Mouse (Mus musculus) hindbrain, embryonic 12.5 days (tissue): ENCODE measurements around the gene Axin2. TPM values are rescaled to one million over a fixed set of nuclear protein-coding genes. Genes with fewer than 3 reads are reported as not detected.

Experiments used
- ATAC-seq: fragments of 200-750 bp; cut with Nextera tagmentation; 2 replicates; pipeline ENCODE4 v1.8.0; 2017; ENCODE audit warnings: moderate TSS enrichment; ENCODE audit not compliant: low FRiP score
- H3K27ac ChIP-seq: fragments of 300-500 bp; sonication (generic); 2 replicates; pipeline ENCODE4 v1.5.1; 2016; ENCODE audit warnings: mild to moderate bottlenecking
- H3K27me3 ChIP-seq: fragments of 300-500 bp; sonication (generic); 2 replicates; pipeline ENCODE4 v1.6.1; 2016; ENCODE audit warnings: mild to moderate bottlenecking
- H3K36me3 ChIP-seq: fragments of 300-500 bp; sonication (generic); 2 replicates; pipeline ENCODE4 v1.6.1; 2016; ENCODE audit warnings: mild to moderate bottlenecking
- H3K4me1 ChIP-seq: fragments of 300-500 bp; sonication (generic); 2 replicates; pipeline ENCODE4 v1.6.1; 2016
- H3K4me2 ChIP-seq: fragments of 300-500 bp; sonication (generic); replicated peaks from 2 replicates; pipeline ENCODE4 v1.6.1; 2016; ENCODE audit warnings: mild to moderate bottlenecking
- H3K4me3 ChIP-seq: fragments of 300-500 bp; sonication (generic); 2 replicates; pipeline ENCODE4 v1.5.1; 2016; ENCODE audit warnings: mild to moderate bottlenecking
- H3K9ac ChIP-seq: fragments of 300-500 bp; sonication (generic); 2 replicates; pipeline ENCODE4 v1.6.1; 2016; ENCODE audit warnings: mild to moderate bottlenecking, moderate library complexity
- H3K9me3 ChIP-seq: fragments of 300-500 bp; sonication (generic); replicated peaks from 2 replicates; pipeline ENCODE4 v1.6.1; 2016; ENCODE audit warnings: mild to moderate bottlenecking
- WGBS: fragments of 180-500 bp; shearing (Covaris S2); methylation state at CpG from one replicate; pipeline ENCODE4 v1.1.7; 2016; 5-methylcytosine and 5-hydroxymethylcytosine counted together
- polyA plus RNA-seq: library from polyadenylated mRNA; unstranded; fragments of >200 nt; fragmentation: Nextera tagmentation; extraction: Ambion mirVana; gene quantifications from 2 replicates; pipeline ENCODE4 v1.2.1, GENCODE M21; 2016

Gene Axin2
- polyA plus RNA-seq, 1 experiment from 2014 or later, result 20.3 TPM

DNA sequence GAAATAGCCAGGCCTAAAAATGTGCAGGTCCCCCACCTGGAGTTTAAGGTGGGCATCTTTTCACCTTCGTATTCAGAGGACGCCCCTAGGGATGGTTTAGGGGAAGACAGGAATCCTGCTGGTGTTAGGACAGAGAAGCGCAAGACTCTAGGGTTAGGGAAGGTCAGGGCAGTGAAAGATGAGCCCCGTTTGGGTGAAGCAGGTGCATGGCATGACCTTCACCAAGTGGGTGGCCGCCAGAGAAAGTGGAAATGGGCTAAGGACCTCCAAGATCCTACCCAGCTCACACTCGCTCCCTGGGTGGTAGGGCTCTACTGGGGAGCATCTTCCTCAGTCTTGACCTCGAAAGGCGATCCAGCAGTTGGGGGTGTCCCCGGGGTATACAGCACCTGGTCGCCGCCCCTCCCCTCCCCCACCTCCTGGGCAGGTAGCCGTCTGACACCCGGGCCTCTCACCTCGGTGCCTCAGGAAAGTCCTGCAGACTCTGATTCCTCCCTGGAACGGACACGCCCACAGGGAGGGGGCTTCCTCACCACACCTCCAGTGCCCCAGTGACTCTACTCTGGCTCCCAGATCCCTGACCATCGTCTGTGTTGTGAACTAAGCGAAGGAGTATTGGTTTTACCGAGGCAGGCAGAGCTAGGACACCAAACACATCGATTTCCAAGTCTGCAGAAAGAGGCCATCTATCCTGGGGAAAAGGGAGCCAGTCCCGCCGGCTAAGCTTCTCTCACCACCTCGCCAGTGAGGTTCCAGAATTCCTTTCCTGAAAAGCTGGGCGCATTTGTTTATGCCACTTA is 10.6 kb upstream of the Axin2 start:
- Histone ChIP-seq H3K4me2 (peak overlapping the region; percentile 34), H3K27ac (no peak overlapping the region), H3K4me1 (peaks cover 10% of the 10 kb centered on the region), H3K36me3 (no peaks in the 10 kb centered on the region), H3K9me3 (no peaks in the 10 kb centered on the region; the same call in 1 of the 2 replicates), H3K9ac (no peak overlapping the region), H3K4me3 (no peak overlapping the region), H3K27me3 (peaks cover 19% of the 10 kb centered on the region)
- WGBS, result 11% methylated on average over 23 of the region's 24 CpGs
- ATAC-seq, result no peak

DNA sequence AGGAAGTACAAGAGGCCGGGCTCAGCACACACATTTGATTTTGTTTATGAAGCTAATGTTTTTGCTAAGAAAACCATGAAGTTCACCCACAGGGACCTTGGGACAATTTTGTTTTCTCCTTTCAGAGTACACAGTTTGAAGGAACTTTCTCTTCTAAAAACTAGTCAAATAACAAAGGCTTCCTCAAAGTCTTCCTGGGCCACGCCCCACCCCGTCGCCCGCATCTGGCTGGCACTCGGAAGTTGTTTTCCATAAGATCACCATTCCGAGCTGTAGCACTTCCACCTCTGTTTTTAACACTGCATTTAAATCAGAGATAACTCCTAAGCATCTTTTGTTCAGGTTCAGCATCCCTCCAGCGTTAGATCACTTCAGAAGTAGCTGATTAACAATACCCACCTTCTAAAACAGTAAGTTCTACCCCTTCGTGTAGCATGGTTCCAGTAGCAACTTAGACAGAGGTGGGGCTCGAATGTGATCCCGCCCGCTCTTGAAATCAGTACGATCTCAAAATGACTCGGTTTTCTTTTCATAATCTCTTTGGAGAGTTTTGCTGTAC is 9.7 kb upstream of the Axin2 start:
- no peak overlapping the region for H3K9ac ChIP-seq
- H3K27me3 ChIP-seq, result peaks cover 19% of the 10 kb centered on the region
- no peak overlapping the region for H3K4me3 ChIP-seq
- H3K9me3 ChIP-seq, result no peaks in the 10 kb centered on the region; the same call in 1 of the 2 replicates
- no peak overlapping the region for H3K4me2 ChIP-seq
- peaks cover 10% of the 10 kb centered on the region for H3K4me1 ChIP-seq
- 9% methylated on average over 14 of the region's 14 CpGs for WGBS
- no peak overlapping the region for H3K27ac ChIP-seq
- no peaks in the 10 kb centered on the region for H3K36me3 ChIP-seq
- no peak for ATAC-seq

DNA sequence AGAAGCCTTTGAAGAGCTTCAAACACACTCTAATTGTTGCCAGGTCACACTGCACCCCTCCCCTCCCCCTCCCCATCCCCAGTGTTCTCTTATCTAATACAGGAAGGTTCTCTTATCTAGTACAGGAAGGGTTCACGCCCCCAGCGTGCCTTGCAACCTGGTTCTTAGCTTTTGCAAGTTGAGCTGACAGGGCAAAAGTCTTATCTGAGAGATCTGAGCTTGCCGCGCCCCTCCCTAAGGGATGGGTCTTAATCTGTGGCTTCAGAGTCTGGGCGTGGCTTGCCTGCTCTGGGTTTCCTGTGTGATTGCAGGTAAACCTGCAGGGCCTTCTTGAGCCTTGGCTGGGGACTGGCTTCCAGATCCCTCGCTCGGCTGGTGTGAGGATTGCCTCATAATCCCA is 9.2 kb upstream of the Axin2 start:
- WGBS, result 36% methylated on average over 7 of the region's 7 CpGs

GRCm38 (mm10) chr11:108912174-108912573 is 8.0 kb upstream of the Axin2 start:
- Histone ChIP-seq H3K9ac (no peak overlapping the region), H3K36me3 (no peaks in the 10 kb centered on the region), H3K27ac (no peak overlapping the region), H3K4me3 (no peak overlapping the region), H3K4me2 (no peak overlapping the region), H3K4me1 (peaks cover 10% of the 10 kb centered on the region), H3K27me3 (peaks cover 19% of the 10 kb centered on the region), H3K9me3 (no peaks in the 10 kb centered on the region; the same call in 1 of the 2 replicates)
- ATAC-seq, result no peak
- 94% methylated on average over 12 of the region's 12 CpGs for WGBS

More for the DNA sequence above, 9.2 kb upstream of the Axin2 start:
- no peak overlapping the region for H3K4me2 ChIP-seq
- peaks cover 19% of the 10 kb centered on the region for H3K27me3 ChIP-seq
- no peaks in the 10 kb centered on the region; the same call in 1 of the 2 replicates for H3K9me3 ChIP-seq
- no peak for ATAC-seq
- H3K4me1 ChIP-seq, result peaks cover 10% of the 10 kb centered on the region
- H3K27ac ChIP-seq, result no peak overlapping the region
- H3K4me3 ChIP-seq, result no peak overlapping the region
- H3K36me3 ChIP-seq, result no peaks in the 10 kb centered on the region
- H3K9ac ChIP-seq, result no peak overlapping the region

- no peaks in the 10 kb centered on the region; the same call in 1 of the 2 replicates for H3K9me3 ChIP-seq
- ATAC-seq, result no peak
- H3K9ac ChIP-seq, result no peak overlapping the region
- H3K4me2 ChIP-seq, result peak overlapping the region; percentile 31
- H3K4me1 ChIP-seq, result peaks cover 22% of the 10 kb centered on the region
- WGBS, result 3% methylated on average over 12 of the region's 12 CpGs
- H3K27me3 ChIP-seq, result no peaks in the 10 kb centered on the region
- peak overlapping the region; percentile 62 for H3K27ac ChIP-seq
- no peaks in the 10 kb centered on the region for H3K36me3 ChIP-seq
- no peak overlapping the region for H3K4me3 ChIP-seq
Observed at GRCm38 (mm10) chr11:108917422-108918324, 2.5 kb upstream of the Axin2 start.

- Histone ChIP-seq H3K4me2 (peak overlapping the region; percentile 79), H3K9me3 (no peaks in the 10 kb centered on the region), H3K27ac (peak overlapping the region; percentile 100), H3K27me3 (no peaks in the 10 kb centered on the region), H3K9ac (peak overlapping the region; percentile 96), H3K4me1 (peaks cover 54% of the 10 kb centered on the region), H3K36me3 (no peaks in the 10 kb centered on the region), H3K4me3 (peak overlapping the region; percentile 95)
- WGBS, result 0% methylated on average over 89 of the region's 104 CpGs
- peak; percentile 81 for ATAC-seq
Observed at GRCm38 (mm10) chr11:108920636-108921505, 722 bp downstream of the Axin2 start.

DNA sequence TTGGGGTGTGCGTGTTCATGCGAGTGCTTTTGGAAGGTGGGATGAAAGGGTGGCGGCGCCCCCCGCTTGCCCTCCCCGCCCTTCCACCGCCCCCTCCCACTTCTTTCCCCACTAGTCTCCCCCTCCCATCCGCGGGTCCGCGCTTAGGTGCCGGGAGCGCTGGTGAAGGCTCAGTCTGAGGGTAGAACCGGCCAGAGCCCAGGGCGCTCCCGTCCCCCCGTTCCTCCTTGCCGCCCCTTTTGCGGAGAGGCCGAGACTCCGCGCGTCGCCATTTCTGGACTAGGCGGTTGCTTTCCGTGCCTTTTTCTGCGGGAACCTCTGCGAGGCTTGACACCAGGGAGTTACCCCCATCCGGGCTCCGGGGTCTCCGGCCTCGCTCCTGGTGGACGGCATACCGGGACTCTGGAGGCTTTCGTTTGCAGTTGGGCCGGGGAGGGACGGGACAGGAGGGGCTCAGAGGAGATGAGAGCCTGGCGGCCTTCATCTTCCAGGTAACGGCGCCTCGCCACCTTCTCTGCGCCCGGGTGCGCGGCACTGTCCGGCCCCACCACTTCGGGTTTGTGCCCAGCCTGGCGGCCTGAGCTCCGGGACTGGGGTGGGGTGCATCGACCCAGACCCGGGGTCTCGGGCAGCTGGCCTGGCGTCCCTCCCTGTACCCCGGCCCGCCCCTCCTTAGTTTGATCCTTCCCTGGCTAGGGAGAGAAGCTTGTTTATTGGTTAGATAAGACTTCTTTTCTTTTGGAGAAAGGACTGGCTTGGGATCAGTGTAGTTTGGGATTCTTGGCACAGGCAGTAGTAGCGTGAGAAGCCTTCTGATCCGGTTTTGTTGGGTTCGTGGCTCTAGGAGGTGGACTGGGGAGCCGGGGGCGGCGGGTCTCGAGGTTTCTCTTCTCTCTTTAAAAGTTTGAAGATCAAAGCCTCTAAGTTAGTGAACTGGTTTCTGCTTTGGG is 1.6 kb downstream of the Axin2 start:
- Histone ChIP-seq H3K9me3 (no peaks in the 10 kb centered on the region), H3K4me3 (peak overlapping the region; percentile 95), H3K4me2 (peak overlapping the region; percentile 79), H3K27me3 (no peaks in the 10 kb centered on the region), H3K9ac (peak overlapping the region; percentile 96), H3K4me1 (peaks cover 62% of the 10 kb centered on the region), H3K36me3 (no peaks in the 10 kb centered on the region), H3K27ac (peak overlapping the region; percentile 100)
- under 1% methylated on average over 60 of the region's 62 CpGs for WGBS
- ATAC-seq, result peak; percentile 32; the same call in 1 of the 2 replicates

DNA sequence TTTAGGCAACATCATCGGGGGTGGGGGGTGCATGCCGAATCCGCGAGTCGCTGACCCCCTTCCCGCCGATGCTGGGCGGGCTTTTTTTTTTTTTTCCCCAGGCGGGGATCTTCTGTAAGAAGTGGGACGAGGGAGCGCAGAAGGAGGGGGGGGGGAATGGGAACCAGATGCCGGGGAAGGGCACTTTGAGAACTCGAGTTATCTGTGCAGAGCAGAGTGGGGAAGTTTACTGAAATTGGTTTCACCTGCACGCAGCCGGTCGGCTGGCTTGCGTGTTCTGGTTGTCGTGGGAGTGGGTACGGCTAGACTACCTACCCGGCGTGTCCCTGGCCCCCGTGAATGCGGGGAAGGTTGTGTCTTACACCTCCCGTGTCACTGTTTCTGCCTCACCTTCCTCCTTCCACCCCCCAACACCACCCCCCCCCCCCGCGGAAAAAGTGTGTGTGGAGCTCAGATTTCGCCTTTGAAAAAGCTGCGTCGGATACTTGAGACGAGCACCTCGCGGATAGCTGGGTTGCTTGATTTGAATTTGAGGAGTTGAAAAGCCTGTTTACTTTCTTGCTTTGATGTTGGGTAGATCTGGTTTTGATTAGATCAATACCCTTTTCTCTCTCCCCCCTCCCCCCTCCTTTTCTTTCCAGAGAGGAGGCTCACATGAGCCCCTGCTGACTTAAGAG is 2.5 kb downstream of the Axin2 start:
- WGBS, result under 1% methylated on average over 30 of the region's 32 CpGs

DNA sequence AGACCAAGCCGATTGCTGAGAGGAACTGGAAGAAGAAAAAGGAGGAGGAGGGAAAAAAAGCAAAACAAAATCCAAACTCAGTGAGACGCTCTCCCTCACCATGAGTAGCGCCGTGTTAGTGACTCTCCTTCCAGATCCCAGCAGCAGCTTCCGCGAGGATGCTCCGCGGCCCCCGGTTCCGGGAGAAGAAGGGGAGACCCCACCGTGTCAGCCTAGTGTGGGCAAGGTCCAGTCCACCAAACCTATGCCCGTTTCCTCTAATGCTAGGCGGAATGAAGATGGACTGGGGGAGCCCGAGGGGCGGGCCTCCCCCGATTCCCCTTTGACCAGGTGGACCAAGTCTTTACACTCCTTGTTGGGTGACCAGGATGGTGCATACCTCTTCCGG is 3.0 kb downstream of the Axin2 start:
- ATAC-seq, result no peak
- Histone ChIP-seq H3K4me3 (peak overlapping the region; percentile 95), H3K27me3 (no peaks in the 10 kb centered on the region; the same call in 1 of the 2 replicates), H3K36me3 (no peaks in the 10 kb centered on the region), H3K9ac (peak overlapping the region; percentile 96), H3K4me2 (peak overlapping the region; percentile 79), H3K9me3 (no peaks in the 10 kb centered on the region), H3K4me1 (peaks cover 67% of the 10 kb centered on the region), H3K27ac (peak overlapping the region; percentile 100)
- under 1% methylated on average over 17 of the region's 17 CpGs for WGBS

More for the DNA sequence above, 2.5 kb downstream of the Axin2 start:
- Histone ChIP-seq H3K9me3 (no peaks in the 10 kb centered on the region), H3K4me2 (peak overlapping the region; percentile 79), H3K36me3 (no peaks in the 10 kb centered on the region), H3K4me1 (peaks cover 67% of the 10 kb centered on the region), H3K27me3 (no peaks in the 10 kb centered on the region; the same call in 1 of the 2 replicates), H3K27ac (peak overlapping the region; percentile 100), H3K9ac (peak overlapping the region; percentile 96), H3K4me3 (peak overlapping the region; percentile 95)
- no peak for ATAC-seq

- no peak for ATAC-seq
- Histone ChIP-seq H3K4me1 (peaks cover 69% of the 10 kb centered on the region), H3K4me3 (peak overlapping the region; percentile 95), H3K27me3 (no peaks in the 10 kb centered on the region; the same call in 1 of the 2 replicates), H3K4me2 (peak overlapping the region; percentile 79), H3K36me3 (no peaks in the 10 kb centered on the region), H3K27ac (peak overlapping the region; percentile 68), H3K9me3 (no peaks in the 10 kb centered on the region), H3K9ac (peak overlapping the region; percentile 96)
- WGBS, result 9% methylated on average over 13 of the region's 13 CpGs
Observed at GRCm38 (mm10) chr11:108923781-108924180, 3.6 kb downstream of the Axin2 start.
